Mouse (Mus musculus): ENCODE measurements around the gene Ddx19b. TPM values are rescaled to one million over a fixed set of nuclear protein-coding genes. Genes with fewer than 3 reads are reported as not detected.
A peak's percentile ranks its signal among the peaks of the same experiment; 100 is the strongest.
"Not testable (repeated sequence)": the region's sequence is repeated elsewhere in the genome, so short reads cannot be mapped to it uniquely, and the experiment has no call there.

The Ddx19b gene
- polyA plus RNA-seq (2015; fragmentation: Nextera tagmentation; extraction: Ambion mirVana) = 7.9 and 8.0 TPM in 2 replicates

- H3K4me3 ChIP-seq = no peak within 1 kb of the TSS
- H3K27me3 ChIP-seq (replicated peaks) = peaks cover 9% of the 10 kb centered on the region; the same call in 1 of the 2 replicates
- WGBS = 94% methylated on average over 19 of the region's 19 CpGs
- ATAC-seq (replicated peaks) = no peak
- H3K27ac ChIP-seq = no peak within 1 kb of the TSS
- no peak within 1 kb of the TSS for H3K9ac ChIP-seq
- H3K4me1 ChIP-seq = peaks cover 27% of the 10 kb centered on the region
- no peak within 1 kb of the TSS for H3K4me2 ChIP-seq
- H3K9me3 ChIP-seq = no peaks in the 10 kb centered on the region
- H3K36me3 ChIP-seq (replicated peaks) = no peaks in the 10 kb centered on the region
These were observed at the start of gene Ddx19b for GRCm38 (mm10) chr8:111031572-111031971. Gene Ddx19b, minus strand, starts transcription at chr8:111031751.

- no peak overlapping the region for H3K27ac ChIP-seq
- H3K4me3 ChIP-seq = no peak overlapping the region
- no peaks in the 10 kb centered on the region for H3K4me1 ChIP-seq
- no peak for ATAC-seq (replicated peaks)
- no peak overlapping the region for H3K9ac ChIP-seq
- H3K4me2 ChIP-seq = no peak overlapping the region
- no peaks in the 10 kb centered on the region for H3K36me3 ChIP-seq (replicated peaks)
- 32% methylated on average over 6 of the region's 6 CpGs for WGBS
- H3K27me3 ChIP-seq (replicated peaks) = no peaks in the 10 kb centered on the region
- no peaks in the 10 kb centered on the region for H3K9me3 ChIP-seq
These were observed 48.3 kb upstream of the Ddx19b start for GRCm38 (mm10) chr8:111079861-111080271.

GRCm38 (mm10) chr8:111079461-111079860 lies 47.9 kb upstream of the Ddx19b start:
- H3K4me2 ChIP-seq = no peak overlapping the region
- H3K9me3 ChIP-seq = no peaks in the 10 kb centered on the region
- H3K36me3 ChIP-seq (replicated peaks) = no peaks in the 10 kb centered on the region
- ATAC-seq (replicated peaks) = no peak
- 53% methylated on average over 5 of the region's 5 CpGs for WGBS
- no peak overlapping the region for H3K4me3 ChIP-seq
- H3K27me3 ChIP-seq (replicated peaks) = no peaks in the 10 kb centered on the region
- H3K4me1 ChIP-seq = no peaks in the 10 kb centered on the region
- no peak overlapping the region for H3K9ac ChIP-seq
- no peak overlapping the region for H3K27ac ChIP-seq

GRCm38 (mm10) chr8:111075926-111076325 lies 44.4 kb upstream of the Ddx19b start:
- H3K27me3 ChIP-seq (replicated peaks) = no peaks in the 10 kb centered on the region

GRCm38 (mm10) chr8:111068660-111069059 lies 37.1 kb upstream of the Ddx19b start:
- not testable (repeated sequence) for H3K27ac ChIP-seq; ATAC-seq (replicated peaks); H3K9me3 ChIP-seq; H3K4me1 ChIP-seq; H3K4me3 ChIP-seq; H3K36me3 ChIP-seq (replicated peaks); H3K27me3 ChIP-seq (replicated peaks); H3K9ac ChIP-seq; H3K4me2 ChIP-seq
- whole genome bisulfite sequencing = 95% methylated on average over 9 of the region's 9 CpGs

More at GRCm38 (mm10) chr8:111075926-111076325, 44.4 kb upstream of the Ddx19b start:
- Histone ChIP-seq H3K9me3 (no peaks in the 10 kb centered on the region), H3K27ac (no peak overlapping the region), H3K4me1 (no peaks in the 10 kb centered on the region), H3K36me3 (replicated peaks) (no peaks in the 10 kb centered on the region), H3K4me2 (no peak overlapping the region), H3K9ac (no peak overlapping the region), H3K4me3 (no peak overlapping the region)
- 75% methylated on average over 3 of the region's 3 CpGs for WGBS
- ATAC-seq (replicated peaks) = no peak

- Histone ChIP-seq H3K9ac (no peak overlapping the region), H3K9me3 (no peaks in the 10 kb centered on the region), H3K27ac (no peak overlapping the region), H3K4me3 (no peak overlapping the region), H3K4me1 (peaks cover 4% of the 10 kb centered on the region), H3K36me3 (replicated peaks) (no peaks in the 10 kb centered on the region), H3K27me3 (replicated peaks) (no peaks in the 10 kb centered on the region), H3K4me2 (no peak overlapping the region)
- WGBS = 32% methylated on average over 10 of the region's 10 CpGs
- ATAC-seq (replicated peaks) = no peak
These were observed 35.9 kb upstream of the Ddx19b start for GRCm38 (mm10) chr8:111067439-111067838.

GRCm38 (mm10) chr8:111066308-111066707 lies 34.8 kb upstream of the Ddx19b start:
- Histone ChIP-seq H3K36me3 (replicated peaks) (no peaks in the 10 kb centered on the region), H3K4me3 (no peak overlapping the region), H3K9ac (no peak overlapping the region), H3K9me3 (no peaks in the 10 kb centered on the region), H3K4me1 (peaks cover 5% of the 10 kb centered on the region), H3K27ac (no peak overlapping the region), H3K27me3 (replicated peaks) (no peaks in the 10 kb centered on the region), H3K4me2 (no peak overlapping the region)
- no peak for ATAC-seq (replicated peaks)
- WGBS = 67% methylated on average over 4 of the region's 4 CpGs

- no peaks in the 10 kb centered on the region for H3K9me3 ChIP-seq
- peak overlapping the region; percentile 71 for H3K4me2 ChIP-seq
- H3K27ac ChIP-seq = 0 out of 2 replicates have a peak overlapping the region, but pooled peaks have one; percentile 28
- H3K36me3 ChIP-seq (replicated peaks) = no peaks in the 10 kb centered on the region
- H3K4me3 ChIP-seq = 0 out of 2 replicates have a peak overlapping the region, but pooled peaks have one; percentile 78
- no peak overlapping the region for H3K9ac ChIP-seq
- ATAC-seq (replicated peaks) = no peak
- 43% methylated on average over 2 of the region's 2 CpGs for WGBS
- H3K27me3 ChIP-seq (replicated peaks) = no peaks in the 10 kb centered on the region
- peaks cover 14% of the 10 kb centered on the region for H3K4me1 ChIP-seq
These were observed 31.3 kb upstream of the Ddx19b start for GRCm38 (mm10) chr8:111062893-111063292.

- no peaks in the 10 kb centered on the region for H3K36me3 ChIP-seq (replicated peaks)
- ATAC-seq (replicated peaks) = peak; percentile 94
- under 1% methylated on average over 27 of the region's 27 CpGs for WGBS
- no peaks in the 10 kb centered on the region for H3K9me3 ChIP-seq
- no peaks in the 10 kb centered on the region for H3K27me3 ChIP-seq (replicated peaks)
- peak overlapping the region; percentile 59 for H3K9ac ChIP-seq
- H3K27ac ChIP-seq = peak overlapping the region; percentile 87
- peak overlapping the region; percentile 71 for H3K4me2 ChIP-seq
- peak overlapping the region; percentile 78 for H3K4me3 ChIP-seq
- peaks cover 21% of the 10 kb centered on the region for H3K4me1 ChIP-seq
These were observed 30.7 kb upstream of the Ddx19b start for GRCm38 (mm10) chr8:111062072-111062757.

- Histone ChIP-seq H3K36me3 (replicated peaks) (no peaks in the 10 kb centered on the region), H3K4me3 (peak overlapping the region; percentile 78), H3K4me2 (peak overlapping the region; percentile 71), H3K4me1 (peaks cover 26% of the 10 kb centered on the region), H3K9ac (peak overlapping the region; percentile 59), H3K27ac (peak overlapping the region; percentile 87), H3K9me3 (no peaks in the 10 kb centered on the region), H3K27me3 (replicated peaks) (no peaks in the 10 kb centered on the region)
- peak; percentile 21; the same call in 1 of the 2 replicates for ATAC-seq (replicated peaks)
- 0% methylated on average over 14 of the region's 14 CpGs for WGBS
These were observed 30.1 kb upstream of the Ddx19b start for GRCm38 (mm10) chr8:111061688-111062071.

- ATAC-seq (replicated peaks) = no peak
- 75% methylated on average over 2 of the region's 2 CpGs for WGBS
- H3K4me2 ChIP-seq = no peak overlapping the region
- H3K4me1 ChIP-seq = peaks cover 26% of the 10 kb centered on the region
- no peak overlapping the region for H3K4me3 ChIP-seq
- H3K27ac ChIP-seq = no peak overlapping the region
- H3K9ac ChIP-seq = no peak overlapping the region
- peaks cover 15% of the 10 kb centered on the region for H3K36me3 ChIP-seq (replicated peaks)
- no peaks in the 10 kb centered on the region for H3K27me3 ChIP-seq (replicated peaks)
- no peaks in the 10 kb centered on the region for H3K9me3 ChIP-seq
These were observed 27.5 kb upstream of the Ddx19b start for GRCm38 (mm10) chr8:111058946-111059572.

- ATAC-seq (replicated peaks) = peak; percentile 38
- no peaks in the 10 kb centered on the region for H3K9me3 ChIP-seq
- under 1% methylated on average over 63 of the region's 63 CpGs for WGBS
- peak overlapping the region; percentile 68 for H3K4me3 ChIP-seq
- no peaks in the 10 kb centered on the region for H3K27me3 ChIP-seq (replicated peaks)
- H3K4me2 ChIP-seq = peak overlapping the region; percentile 99
- H3K36me3 ChIP-seq (replicated peaks) = peaks cover 35% of the 10 kb centered on the region
- peak overlapping the region; percentile 73 for H3K9ac ChIP-seq
- H3K4me1 ChIP-seq = peaks cover 21% of the 10 kb centered on the region
- peak overlapping the region; percentile 74 for H3K27ac ChIP-seq
These were observed 25.2 kb upstream of the Ddx19b start for GRCm38 (mm10) chr8:111056691-111057293.

Data from midbrain, embryonic 15.5 days (tissue).